Mouse (Mus musculus): ENCODE data around the gene Pcnt.

DNA sequence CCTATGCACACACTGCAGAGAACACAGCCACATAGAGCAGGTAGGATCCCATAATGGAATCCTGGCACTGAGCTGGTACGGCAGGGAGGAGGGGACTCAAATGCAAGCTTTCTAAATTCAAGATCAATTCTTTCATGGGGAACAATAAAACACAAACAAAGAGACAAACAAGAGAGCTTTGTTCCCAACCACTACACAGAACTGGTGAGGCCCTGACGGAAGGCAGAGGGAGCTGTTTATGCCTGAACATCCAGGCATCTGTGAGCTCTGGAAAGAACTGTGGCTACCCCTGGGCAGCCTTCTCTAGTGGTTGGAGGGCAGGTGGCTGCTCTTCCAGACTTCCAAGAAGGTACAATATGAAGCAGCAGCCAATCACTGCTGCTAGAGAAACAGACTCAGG, 110.5 kb downstream of the Pcnt start:
- TF ChIP-seq CTCF (IDR thresholded peaks at IDR 0.05; ENCODE audit: low read depth) (no peak), EP300 (IDR thresholded peaks at IDR 0.05; ENCODE audit: low read depth) (no peak)
